Mouse (Mus musculus) common myeloid progenitor, adult 5-6 weeks (primary cell): ENCODE results near the gene Syt6. TPM values are rescaled to one million over a fixed set of nuclear protein-coding genes. Genes with fewer than 3 reads are reported as not detected.

Experiments used
- ATAC-seq: replicated peaks from 2 replicates; pipeline ENCODE4 v1.8.0; 2016; ENCODE audit warnings: low read depth, mild to moderate bottlenecking, moderate TSS enrichment, inconsistent platforms; ENCODE audit not compliant: poor library complexity, severe bottlenecking
- total RNA-seq: library from RNA; stranded (forward); fragments of 200-1000, 187-1606 nt; gene quantifications from 2 replicates; pipeline ENCODE4 v1.2.3, GENCODE M21; 2017

Gene Syt6
- total RNA-seq, 1 experiment from 2014 or later = not detected

DNA sequence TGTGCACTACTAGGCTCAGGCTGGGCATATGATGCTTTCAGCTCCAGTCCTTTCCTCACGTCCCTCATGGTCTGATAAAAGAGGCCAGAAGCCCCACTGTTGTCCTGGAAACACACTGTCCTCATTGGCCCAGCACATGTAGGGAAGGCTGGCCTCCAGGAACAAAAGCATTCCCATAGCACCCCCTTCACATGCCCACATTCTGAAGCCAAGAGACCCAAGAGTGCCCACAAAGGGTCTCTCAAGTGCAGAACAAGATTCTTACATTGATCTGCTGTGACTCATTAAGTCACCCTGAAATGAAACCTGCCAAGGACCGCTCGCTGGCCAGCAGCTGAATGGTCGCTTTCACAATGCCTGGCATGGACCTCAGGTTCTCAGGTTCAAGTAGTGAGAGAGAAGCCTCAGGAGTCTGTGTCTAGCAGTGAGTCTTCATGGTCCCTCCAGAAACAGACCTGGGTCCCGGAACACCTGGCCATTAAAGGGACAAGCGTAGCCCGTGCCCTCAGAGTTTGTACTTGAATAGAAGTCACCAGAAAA, 20.3 kb downstream of the Syt6 start:
- ATAC-seq = no peak

DNA sequence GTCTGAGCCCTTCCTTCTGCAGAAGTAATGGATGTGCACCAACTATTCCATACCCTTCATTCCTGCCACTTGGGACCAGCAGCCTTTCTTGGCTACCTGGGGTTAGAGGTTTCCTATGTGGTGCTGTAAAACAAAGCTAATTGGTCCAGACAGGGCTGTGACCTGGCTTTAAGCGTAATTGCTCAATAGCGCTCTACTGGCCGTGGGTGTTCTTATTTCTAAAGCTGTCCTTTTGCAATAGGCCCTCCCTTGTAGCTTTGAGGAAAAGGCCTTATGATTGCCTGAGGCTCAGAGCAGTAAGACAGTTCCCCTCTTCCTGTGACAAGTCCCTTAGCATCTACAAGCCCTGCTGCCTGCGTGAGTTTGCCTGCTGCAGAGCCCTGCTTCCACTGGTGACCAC, 22.6 kb downstream of the Syt6 start:
- ATAC-seq = no peak

DNA sequence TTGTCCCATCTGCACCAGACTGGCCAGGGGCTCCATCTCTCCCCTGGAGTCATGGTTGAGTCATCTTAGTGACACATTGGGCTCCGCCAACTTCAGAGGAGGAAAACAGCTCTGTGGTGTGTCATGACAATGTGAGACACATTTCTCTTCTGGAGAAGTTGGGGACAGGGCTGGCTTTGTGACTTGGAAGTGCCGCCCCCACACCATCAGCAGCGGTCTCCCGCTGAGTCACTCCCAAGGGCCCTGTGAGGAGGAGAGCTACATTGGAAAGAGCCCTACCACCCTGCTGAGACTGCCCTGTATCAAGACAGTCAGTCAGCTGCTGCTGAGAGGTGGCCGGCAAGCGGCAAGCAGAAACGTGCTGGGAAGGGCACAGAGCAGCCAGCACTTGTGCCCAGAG, 26.0 kb downstream of the Syt6 start:
- no peak for ATAC-seq

DNA sequence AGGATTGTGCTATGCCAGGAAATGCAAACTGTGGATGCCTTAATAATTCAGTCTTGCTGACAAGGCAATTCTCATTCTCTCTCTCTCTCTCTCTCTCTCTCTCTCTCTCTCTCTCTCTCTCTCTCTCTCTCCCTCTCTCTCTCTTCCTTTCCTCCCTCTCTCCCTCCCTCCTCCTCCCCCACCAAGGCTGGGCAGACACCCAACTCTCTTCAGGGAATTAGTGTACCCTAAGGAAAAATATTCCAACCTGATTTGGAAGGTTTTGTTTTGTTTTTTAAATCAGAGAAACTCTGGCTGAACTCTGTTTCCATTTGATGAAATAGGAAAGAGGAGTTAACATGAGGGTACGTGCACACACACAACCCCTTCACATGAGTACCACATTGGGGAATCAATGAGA, 26.5 kb downstream of the Syt6 start:
- no peak for ATAC-seq

DNA sequence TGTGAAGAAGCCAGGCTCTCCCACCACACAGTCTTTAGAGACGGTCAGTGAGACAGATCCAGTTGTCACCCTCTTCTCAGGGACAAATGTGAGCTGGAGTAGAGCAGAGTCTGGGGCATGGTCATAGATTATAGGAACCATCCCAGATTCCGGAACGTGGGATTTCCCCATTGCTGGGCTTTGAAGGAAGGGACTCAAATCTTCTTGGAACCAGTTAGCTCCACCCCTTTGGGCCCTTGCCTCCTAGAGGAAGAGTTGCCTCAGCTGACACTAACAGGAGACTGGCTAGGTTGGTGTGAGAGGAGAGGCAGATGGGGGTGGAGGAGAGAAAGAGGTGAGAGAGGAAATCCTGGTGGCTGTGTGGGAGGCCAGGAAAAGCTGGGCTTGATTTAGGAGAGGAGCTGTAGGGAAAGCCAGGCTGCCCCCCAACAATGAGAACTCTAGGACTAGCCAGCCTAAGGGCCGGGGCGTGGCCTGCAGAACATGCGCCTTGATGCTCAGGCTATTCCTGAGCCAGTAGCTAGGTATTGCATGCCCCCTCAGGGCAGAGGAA, 31.1 kb downstream of the Syt6 start:
- no peak for ATAC-seq

DNA sequence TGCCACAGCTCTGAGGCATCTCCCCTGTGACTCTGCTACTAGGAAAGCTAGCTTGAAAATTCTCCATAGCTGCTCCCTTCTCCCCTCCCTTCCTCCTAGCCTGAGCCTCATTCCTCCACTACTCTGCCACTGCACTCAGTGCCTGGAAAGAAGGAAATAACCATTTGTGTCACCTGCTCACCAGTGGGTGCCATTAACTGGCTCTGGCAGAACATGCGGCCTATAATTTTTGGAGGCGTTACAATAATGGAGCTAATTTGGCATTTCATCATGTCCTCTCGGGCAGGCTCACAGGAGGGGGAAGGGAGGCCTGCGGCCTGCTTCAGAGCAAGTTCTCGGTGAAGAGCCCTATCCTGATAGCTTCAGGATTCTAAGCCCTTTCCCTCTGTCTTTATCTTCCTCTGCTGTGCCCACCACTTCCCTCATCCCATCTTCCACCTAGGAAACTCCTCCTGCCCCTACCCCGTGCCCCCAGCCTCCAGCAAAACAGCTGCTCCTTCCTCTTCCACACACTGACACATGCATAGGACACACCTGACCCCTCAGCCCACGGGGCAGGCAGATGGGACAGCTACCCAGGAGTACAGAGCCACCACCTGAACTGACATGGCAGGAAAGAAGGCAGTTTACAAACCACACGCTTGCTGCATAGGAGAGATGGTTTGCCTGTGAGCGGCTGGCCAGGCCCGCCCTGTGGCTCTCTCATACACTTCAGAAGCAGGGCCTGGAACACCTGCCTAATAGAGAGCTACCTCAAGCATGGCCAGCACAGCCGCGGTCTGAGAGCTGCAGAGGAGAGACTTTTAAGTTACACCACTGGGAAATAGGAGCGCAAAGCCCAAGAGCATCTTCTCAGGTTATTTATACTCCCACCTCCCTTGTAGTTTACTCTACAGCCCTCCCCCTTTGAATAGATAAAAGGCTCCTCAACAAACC, 31.9 kb downstream of the Syt6 start:
- ATAC-seq = no peak

DNA sequence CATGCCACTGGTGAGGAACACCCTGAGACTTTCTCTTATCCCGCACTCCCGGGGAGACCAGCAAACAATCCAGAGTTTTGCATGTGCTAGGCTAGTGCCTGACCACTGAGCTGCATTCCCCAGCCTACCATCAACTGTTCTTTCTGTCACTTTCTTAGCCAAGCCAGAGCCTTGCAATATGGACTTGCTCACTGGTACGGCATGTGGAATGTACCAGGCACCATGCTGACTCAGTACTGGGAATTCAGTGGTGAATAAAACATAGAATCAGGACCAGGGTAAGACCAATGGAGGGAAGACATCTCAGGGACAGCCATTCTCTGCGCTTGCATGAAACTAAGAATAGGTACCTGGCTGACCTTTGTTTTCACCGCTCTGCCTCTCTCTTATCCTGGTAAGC, 35.2 kb downstream of the Syt6 start:
- ATAC-seq = no peak

DNA sequence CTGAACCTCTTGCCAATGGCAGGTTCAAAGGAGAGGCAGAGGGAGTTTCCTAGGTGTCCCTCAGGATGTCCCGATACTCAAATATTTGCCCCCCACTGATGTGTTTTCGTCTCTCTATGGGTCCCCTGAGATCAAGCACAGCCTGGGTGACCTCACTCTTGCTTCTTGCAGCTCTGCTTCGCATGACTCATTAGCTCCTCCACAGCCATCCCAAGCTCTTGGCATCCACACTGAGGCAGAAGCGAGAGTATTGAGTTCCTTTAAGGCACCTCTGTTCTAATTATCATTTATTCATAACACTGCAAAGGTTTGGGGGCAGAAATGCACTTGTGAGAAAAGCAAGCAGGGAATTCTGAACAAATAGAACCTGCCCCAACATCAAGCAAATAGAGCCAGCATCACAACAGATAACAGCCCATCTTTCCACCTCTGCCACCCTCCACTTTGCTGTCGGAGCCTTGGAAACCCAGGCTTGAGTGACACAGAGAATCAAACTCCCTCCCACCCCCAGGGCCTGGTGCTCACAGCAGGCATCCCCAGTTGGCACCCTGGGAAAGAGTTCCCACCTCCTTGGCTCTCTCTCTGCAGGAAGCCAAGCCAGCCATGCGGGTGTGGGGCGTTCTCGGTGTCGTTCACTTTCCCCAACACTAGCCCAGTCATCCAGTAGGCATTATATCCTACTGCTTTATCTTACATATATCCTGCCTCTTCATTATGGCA, 37.8 kb downstream of the Syt6 start:
- no peak for ATAC-seq

DNA sequence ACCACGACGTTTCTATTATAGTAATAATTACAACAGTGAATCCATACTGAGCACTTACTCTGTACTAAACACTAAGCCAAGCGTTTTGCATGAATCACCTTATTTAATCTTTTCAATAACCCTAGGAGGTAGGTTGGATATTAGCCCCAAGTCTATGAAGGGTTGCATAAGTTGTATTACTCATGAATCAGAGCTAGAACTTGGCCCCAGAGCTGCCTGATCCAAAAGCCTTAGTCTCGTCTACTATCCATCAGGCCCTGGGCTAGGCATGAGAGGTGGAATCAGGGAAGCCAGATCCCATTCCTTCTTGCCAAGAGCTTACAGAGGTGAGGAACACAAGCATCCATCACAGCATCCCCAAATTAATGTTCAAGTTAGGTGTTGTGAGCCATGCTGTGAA, 40.6 kb downstream of the Syt6 start:
- ATAC-seq = no peak

DNA sequence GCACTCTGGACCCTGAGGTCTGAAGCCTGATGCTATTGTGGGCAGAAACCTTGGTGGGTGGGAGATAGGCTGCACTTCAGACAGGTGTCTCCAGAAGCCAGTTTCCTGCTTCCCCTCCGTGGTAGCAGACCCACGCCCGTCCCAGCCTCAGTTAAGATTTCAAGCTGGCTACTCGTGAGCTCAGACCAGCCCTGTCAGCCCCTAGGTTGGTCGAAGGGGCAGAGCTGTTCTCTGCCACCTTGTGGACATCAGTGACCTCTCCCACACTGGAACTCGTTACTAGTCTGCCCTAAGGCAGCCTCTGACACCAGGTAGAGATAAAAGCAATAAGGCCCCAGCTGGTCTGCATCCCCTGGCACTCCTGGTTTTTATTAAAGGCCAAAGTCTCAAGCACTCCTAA, 42.0 kb downstream of the Syt6 start:
- no peak for ATAC-seq

DNA sequence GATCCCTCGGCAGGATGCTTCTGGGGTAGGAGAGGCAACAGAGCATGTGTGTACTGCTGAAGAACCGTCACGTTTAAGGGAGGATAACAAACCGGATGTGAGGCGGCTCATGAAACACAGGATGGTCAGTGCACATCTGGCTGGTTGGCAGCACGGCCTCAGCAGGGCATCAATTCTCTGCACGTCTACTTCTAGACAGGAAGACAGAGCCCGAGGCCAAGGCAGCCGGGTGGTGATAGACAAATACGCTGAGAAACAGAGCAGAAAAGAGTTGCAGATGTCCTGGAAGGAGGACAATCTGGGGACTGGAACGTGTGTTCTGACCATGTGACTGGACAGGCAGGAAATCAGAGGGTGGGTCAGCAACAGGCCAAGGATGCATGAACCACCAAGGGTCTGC, 45.1 kb downstream of the Syt6 start:
- ATAC-seq = no peak

DNA sequence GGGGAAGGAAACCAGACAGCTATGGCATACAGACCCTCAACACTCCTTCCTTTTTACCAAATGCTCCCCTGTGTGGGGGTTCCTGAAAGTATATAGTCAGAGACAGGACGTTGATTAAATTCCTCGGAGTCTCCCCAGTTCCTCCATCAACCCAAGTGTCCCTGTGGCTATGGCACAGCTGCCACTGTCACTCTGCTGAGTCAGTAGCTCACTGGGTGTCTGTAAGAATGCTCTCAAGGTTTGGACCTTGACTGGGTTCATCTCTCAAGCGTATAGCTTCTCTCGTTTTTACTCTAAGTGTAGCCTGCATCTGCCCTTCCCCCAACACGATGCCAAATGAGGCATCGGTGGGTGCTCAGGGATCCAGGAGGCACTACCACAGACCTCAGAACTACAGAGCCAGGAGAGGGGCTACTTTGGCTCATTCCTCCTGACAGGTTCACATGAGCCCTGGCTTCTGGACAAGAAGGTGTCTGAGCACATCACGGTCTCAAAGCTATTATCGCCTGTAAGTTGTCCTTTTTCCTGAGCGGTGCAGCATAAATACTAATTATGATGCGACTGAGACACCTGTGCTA, 49.0 kb downstream of the Syt6 start:
- 0 out of 2 replicates have a peak, but pooled peaks have one; percentile 8 for ATAC-seq

DNA sequence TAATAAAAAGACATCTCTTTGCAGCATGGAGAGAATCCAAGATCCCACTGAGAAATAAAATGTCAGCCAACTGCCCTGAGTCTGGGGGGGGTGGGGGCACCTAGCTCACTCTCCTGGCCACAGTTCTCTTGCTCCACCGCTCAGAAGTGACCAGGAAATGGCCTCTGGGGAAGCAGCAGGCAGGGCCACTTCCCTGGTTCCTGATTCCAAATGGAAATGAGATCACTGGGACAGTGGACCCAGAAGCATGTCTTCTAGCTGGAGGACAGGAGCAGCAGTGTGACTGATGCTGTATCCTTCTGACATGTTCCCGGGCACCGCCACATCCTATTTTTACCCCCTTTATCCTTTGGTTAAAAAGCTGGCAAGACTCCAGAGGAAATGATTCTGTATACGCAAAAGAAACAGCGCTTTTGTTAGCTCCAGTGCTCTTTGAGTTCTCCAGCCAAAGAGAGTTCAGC, 49.6 kb downstream of the Syt6 start:
- peak; percentile 54; the same call in 1 of the 2 replicates for ATAC-seq

DNA sequence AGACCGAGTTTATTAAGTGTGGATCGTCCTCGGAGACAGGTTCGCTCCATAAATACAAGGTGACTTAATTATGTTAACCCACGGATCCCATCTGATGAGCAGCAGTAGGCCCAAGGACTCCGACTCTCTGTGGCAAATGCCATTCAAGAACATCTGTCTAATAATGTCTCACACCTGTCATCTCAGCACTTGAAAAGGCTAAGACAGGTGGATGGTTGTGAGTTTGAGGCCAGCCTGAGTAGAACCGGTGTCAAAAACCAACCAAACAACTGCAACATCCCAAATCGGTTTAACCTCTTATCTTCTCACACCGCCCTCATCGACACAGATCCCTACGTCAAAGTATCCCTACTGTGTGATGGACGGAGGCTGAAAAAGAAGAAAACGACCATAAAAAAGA, 50.1 kb downstream of the Syt6 start:
- no peak for ATAC-seq

DNA sequence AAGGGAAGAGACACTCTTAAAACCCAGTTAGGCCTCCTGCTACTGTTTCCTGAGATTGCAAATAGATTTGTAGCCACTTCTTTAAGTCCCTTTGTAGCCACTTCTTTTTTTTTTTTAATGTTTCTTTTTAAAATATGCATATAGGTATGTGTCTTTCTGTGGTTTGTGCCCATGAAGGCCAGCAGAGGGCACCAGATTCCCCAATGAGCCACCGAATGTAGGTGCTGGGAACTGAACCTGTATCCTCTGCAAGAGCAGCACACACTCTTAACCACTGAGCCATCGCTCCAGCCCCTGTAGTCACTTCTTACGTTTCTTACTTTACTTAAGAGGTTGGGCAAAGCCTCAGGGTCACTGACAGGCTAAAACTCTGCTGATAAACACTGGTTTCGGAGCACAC, 51.5 kb downstream of the Syt6 start:
- no peak for ATAC-seq

DNA sequence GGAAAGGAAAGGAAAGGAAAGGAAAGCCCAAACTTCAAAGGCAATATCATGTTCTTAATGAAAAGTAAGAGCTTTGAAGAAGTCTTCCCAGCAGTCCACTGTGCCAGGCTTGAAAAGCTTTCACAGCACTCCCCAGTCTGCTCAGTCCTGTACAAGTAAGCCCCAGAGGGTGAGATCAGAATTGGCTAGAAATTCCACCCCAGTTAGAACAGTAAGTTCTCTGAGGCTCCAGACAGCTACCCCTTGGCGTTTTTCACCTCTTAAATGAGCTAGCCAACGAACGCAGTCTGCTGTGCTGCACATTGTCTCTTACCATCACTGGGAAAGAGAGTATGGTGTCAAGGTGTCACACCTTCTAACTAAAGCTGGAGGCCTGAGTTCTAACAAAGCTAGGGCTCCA, 52.6 kb downstream of the Syt6 start:
- ATAC-seq = no peak

DNA sequence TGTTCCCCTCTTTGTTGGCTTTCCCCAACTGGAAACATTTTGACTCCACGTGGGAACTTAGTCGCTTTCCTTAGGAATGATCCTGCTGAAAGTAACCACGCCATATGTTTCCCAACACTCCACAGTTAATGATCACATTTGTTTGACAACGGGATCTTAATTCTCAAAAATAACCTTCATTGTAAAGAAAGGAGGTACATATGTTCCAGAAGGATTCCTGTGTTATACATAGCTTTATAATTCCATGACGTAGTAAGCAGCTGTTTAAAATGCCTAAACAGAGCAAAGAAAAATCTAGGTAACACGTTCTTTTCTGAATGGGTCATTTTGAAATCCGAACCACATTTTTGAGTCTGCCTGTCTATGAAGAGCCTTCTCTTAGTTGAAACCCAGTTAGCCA, 58.1 kb downstream of the Syt6 start:
- ATAC-seq = no peak

DNA sequence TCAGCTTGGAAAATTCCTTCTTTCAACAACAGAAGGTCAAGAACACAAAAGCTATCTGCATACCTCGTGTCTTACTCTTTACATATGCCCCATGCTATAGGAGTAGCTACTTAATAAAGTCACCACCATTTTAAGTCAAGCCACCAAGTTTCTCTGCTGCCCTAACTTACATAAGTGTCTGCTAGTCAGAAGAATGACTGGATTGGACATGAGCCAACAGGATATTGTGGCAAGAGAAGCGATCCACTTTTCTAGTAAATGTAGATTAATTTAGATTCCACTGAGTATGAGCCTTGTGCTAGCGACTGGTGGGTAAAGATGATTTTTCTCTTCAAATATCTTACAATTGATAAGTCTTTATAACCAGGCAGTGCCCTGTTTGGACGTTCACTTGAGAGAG, 58.8 kb downstream of the Syt6 start:
- no peak; the same call in 1 of the 2 replicates for ATAC-seq

DNA sequence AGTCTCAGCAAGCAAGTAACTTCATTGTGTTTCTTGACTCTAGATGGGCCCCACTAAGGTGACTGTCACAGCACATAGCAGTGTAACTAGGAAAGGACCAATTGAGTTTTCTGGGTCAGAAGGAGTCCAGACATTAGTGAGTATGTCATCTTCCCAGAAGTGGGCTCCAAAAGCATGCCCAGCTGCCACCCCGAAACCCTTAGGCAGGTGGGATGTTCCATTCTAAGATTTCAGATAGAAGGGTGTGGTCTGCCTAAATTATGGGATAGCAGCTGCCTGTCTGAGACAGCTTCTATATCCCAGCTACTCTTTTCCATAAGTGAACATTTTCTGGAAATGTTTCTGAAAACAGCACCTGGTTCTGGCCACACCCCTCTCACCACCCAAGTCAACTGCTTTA, 59.2 kb downstream of the Syt6 start:
- ATAC-seq = no peak

DNA sequence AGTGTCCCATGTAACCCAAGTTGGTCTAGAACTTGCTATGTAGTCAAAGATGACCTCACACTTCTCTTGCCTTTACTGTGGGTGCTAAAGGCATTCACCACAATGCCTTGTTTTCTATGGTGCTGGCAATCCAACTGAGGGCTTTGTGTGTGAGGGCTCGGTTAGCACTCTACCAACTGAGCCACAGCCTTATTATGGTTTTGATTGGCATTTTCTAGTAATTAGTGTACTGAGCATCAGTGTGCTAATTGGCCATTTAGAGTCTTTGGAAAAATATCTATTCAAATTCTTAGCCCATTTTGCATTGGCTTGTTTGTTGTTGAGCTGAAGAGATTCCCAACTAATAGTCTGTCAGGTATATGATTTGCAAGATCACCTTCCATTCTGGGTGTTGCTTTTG, 62.6 kb downstream of the Syt6 start:
- no peak for ATAC-seq
